Mouse (Mus musculus) midbrain, postnatal 0 days (tissue): Measurements from ENCODE around the gene Fam198b. TPM values are rescaled to one million over a fixed set of nuclear protein-coding genes. Genes with fewer than 3 reads are reported as not detected.

Experiments
- ATAC-seq: fragments of 200-750 bp; cut with Nextera tagmentation; 2 replicates; pipeline ENCODE4 v1.8.0; 2017; ENCODE audit warnings: moderate number of reproducible peaks, mild to moderate bottlenecking, moderate TSS enrichment, moderate library complexity; ENCODE audit not compliant: low FRiP score
- DNase-seq: peaks from one replicate; pipeline ENCODE4 v3.0.0-alpha.2; 2015; ENCODE audit warnings: low spot score
- H3K27ac ChIP-seq: fragments of 300-500 bp; sonication (generic); 2 replicates; pipeline ENCODE4 v1.5.1; 2014; ENCODE audit warnings: low read depth, mild to moderate bottlenecking, low read length, mixed read lengths
- H3K27me3 ChIP-seq: fragments of 300-500 bp; sonication (generic); 2 replicates; pipeline ENCODE4 v1.6.1; 2014; ENCODE audit warnings: low read length, control low read depth, mixed read lengths; ENCODE audit not compliant: insufficient read depth
- H3K36me3 ChIP-seq: fragments of 300-500 bp; sonication (generic); 2 replicates; pipeline ENCODE4 v1.6.1; 2014; ENCODE audit warnings: low read length, control low read depth, mixed read lengths; ENCODE audit not compliant: insufficient read depth
- H3K4me1 ChIP-seq: fragments of 300-500 bp; sonication (generic); 2 replicates; pipeline ENCODE4 v1.6.1; 2014; ENCODE audit warnings: mild to moderate bottlenecking, control low read depth, antibody characterized with exemption, low read length, mixed read lengths; ENCODE audit not compliant: insufficient read depth
- H3K4me2 ChIP-seq: fragments of 300-500 bp; sonication (generic); 2 replicates; pipeline ENCODE4 v1.6.1; 2014; ENCODE audit warnings: low read depth, mild to moderate bottlenecking, low read length, mixed read lengths; ENCODE audit not compliant: poor library complexity, severe bottlenecking
- H3K4me3 ChIP-seq: fragments of 300-500 bp; sonication (generic); 2 replicates; pipeline ENCODE4 v1.5.1; 2014; ENCODE audit warnings: low read depth, mild to moderate bottlenecking, low read length, moderate library complexity
- H3K9ac ChIP-seq: fragments of 300-500 bp; sonication (generic); replicated peaks from 2 replicates; pipeline ENCODE4 v1.6.1; 2014; ENCODE audit warnings: mild to moderate bottlenecking, low read length, moderate library complexity, mixed read lengths; ENCODE audit not compliant: poor library complexity, severe bottlenecking
- H3K9me3 ChIP-seq: fragments of 300-500 bp; sonication (generic); 2 replicates; pipeline ENCODE4 v1.6.1; 2016; ENCODE audit warnings: low read length, control low read depth
- CTCF ChIP-seq: IDR thresholded peaks from 2 replicates; pipeline ENCODE4 v1.5.1; 2016; ENCODE audit warnings: antibody characterized with exemption, mild to moderate bottlenecking
- WGBS: fragments of 180-500 bp; shearing (Covaris S2); extraction: QIAGEN DNeasy Blood & Tissue Kit; methylation state at CpG from one replicate; pipeline ENCODE4 v1.1.7; 2014; 5-methylcytosine and 5-hydroxymethylcytosine counted together
- polyA plus RNA-seq: library from polyadenylated mRNA; unstranded; fragments of >200 nt; fragmentation: Nextera tagmentation; extraction: Ambion mirVana; gene quantifications from 2 replicates; pipeline ENCODE4 v1.2.1, GENCODE M21; 2015
- total RNA-seq: library from RNA; depleted of rRNA; stranded (reverse); fragments of >200 nt; gene quantifications from 2 replicates; pipeline ENCODE4 v1.2.3, GENCODE M21; 2014

Fam198b gene
- total and polyA plus RNA-seq, 2 experiments from 2014 or later = 0.65 to 1.3 TPM

DNA sequence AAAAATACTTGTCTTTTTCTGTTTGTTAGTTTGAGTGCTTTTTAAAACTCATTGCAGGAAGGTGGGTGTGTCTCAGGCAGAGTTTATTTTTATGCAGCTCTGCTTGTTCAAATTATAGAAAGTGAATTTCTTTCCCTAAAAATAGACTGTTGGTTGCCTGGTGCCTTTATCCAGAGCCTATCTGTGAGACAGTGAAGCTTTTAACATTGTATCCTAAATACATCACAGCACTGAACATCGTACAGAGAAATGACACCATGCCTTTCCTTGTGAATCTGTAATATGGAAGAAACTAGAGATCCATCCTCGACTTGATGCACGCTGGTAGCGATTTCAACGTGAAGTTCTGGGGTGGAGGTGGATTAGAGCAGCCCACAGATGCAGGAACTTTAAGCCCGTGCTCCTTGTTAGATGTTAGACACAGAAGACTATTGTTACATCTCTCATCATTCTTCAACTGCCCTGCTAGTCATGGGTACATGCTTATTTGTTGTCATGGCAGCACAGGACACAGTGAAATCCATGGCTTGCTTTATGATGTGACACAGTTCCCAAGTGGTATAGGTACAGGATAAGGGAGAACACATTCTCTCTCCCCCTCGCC, 45.9 kb downstream of the Fam198b start:
- DNase-seq = no peak
- Histone ChIP-seq H3K27me3 (no peaks in the 10 kb centered on the region), H3K27ac (0 out of 2 replicates have a peak overlapping the region, but pooled peaks have one; percentile 34), H3K4me1 (no peaks in the 10 kb centered on the region), H3K4me3 (no peak overlapping the region), H3K4me2 (peak overlapping the region; percentile 22; the same call in 1 of the 2 replicates), H3K36me3 (no peaks in the 10 kb centered on the region), H3K9ac (no peak overlapping the region), H3K9me3 (no peaks in the 10 kb centered on the region)
- WGBS = 22% methylated on average over 7 of the region's 7 CpGs
- ATAC-seq = peak; percentile 66; the same call in 1 of the 2 replicates
- no peak for TF ChIP-seq CTCF

DNA sequence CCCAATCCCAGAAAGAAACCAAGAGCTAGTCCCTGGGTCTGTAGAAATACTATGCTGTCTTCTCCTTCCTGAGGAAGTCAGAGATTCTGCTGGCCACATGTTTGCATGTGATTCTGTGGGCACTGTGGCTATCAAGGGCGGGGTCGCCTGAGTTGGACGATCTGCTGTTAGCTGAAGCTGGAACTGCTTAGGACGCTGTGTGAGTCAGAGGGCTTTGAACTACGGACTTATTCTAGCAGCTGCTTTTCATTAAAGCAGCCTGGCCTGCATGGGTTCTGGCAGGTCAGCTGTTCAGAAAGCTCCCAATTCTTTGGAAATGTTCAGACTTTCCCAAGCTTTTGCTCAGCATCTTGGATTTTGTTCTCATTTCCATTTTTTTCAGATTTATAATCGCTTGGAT, 51.9 kb downstream of the Fam198b start:
- ATAC-seq = no peak
- H3K36me3 ChIP-seq = no peaks in the 10 kb centered on the region
- H3K27me3 ChIP-seq = no peaks in the 10 kb centered on the region
- no peak for DNase-seq
- whole genome bisulfite sequencing = 83% methylated on average over 6 of the region's 6 CpGs
- TF ChIP-seq CTCF = no peak
- H3K4me3 ChIP-seq = no peak overlapping the region
- no peaks in the 10 kb centered on the region for H3K4me1 ChIP-seq
- H3K9me3 ChIP-seq = no peaks in the 10 kb centered on the region
- H3K4me2 ChIP-seq = no peak overlapping the region
- H3K9ac ChIP-seq = no peak overlapping the region
- no peak overlapping the region for H3K27ac ChIP-seq

DNA sequence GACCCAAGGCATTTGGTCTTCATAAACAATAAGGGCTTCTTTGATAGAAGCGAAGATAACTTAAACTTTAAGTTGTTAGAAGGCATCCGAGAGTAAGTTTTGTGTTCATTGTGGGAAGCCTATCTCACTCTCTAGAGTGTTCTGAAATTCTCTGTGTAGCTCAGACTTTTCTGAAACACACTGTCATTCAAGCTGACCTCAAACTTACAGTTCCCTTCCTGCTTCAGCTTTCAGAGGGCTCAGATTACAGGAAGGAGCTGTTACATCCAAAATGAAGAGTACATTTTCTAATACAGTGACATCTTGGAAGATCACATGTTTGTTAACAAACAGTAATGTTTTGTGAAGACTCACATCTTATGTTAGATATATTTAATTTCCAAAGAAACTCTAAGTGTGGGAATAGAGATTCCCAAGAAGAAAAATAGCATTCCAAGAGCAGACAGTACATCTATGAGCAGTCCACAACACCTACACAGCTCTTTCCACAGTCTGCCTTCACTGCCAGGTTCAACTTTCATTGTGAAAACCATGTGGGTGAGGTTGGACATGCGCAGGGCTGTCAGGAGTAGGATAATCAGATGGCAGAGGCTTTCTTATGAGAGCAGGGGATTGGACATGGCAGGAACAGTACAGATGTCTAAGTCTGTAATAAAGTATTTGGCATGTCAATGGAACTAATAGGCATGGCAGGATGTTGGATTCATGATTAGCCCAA, 52.6 kb downstream of the Fam198b start:
- Histone ChIP-seq H3K4me2 (no peak overlapping the region), H3K27me3 (no peaks in the 10 kb centered on the region), H3K4me1 (no peaks in the 10 kb centered on the region), H3K9ac (no peak overlapping the region), H3K27ac (no peak overlapping the region), H3K4me3 (no peak overlapping the region), H3K36me3 (no peaks in the 10 kb centered on the region), H3K9me3 (no peaks in the 10 kb centered on the region)
- ATAC-seq = no peak
- DNase-seq = no peak
- no peak for TF ChIP-seq CTCF
- WGBS = 90% methylated on average over 3 of the region's 3 CpGs

DNA sequence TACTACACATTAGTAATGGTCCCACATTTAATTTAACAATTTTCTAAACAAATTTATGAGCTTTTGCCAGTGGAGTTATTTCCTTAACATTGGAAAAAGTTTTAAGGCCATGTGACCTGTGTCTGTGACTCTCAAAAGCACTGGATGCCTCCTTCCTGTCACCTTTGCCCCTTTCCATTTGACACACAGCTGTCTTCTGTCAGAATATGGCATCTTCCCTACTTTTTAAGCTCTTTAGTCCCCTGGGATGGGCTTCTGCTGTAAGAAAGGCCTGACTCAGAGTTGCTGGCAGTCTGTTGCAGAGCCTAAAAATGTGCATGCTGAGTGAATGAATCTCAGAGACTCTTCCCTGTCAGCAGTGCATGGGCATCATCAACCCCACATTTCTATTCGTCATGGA, 63.4 kb downstream of the Fam198b start:
- Histone ChIP-seq H3K9ac (no peak overlapping the region), H3K4me1 (no peaks in the 10 kb centered on the region), H3K9me3 (no peaks in the 10 kb centered on the region), H3K27ac (no peak overlapping the region), H3K27me3 (no peaks in the 10 kb centered on the region), H3K36me3 (no peaks in the 10 kb centered on the region), H3K4me3 (no peak overlapping the region), H3K4me2 (no peak overlapping the region)
- DNase-seq (no peak), ATAC-seq (no peak)
- no peak for TF ChIP-seq CTCF
- 88% methylated on average over 1 of the region's 1 CpGs for WGBS

DNA sequence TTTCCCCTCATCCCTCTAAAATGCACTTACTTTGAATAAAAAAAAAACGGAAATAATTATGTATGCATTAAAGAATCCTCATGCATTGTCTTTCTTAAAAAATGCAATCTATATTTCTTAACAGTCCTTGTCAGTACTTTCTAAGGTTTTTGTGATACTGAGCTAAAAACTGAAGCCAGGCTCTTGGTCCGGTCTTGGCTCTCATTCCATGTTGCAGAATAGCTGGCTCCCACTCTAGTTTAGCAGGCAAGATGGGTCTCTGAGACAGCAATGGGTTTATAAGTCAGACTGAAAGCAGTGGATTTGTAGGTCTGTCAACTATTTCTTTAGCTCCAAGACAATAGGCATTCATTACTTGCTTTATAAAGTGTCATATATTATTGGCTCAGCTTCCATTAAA, 63.8 kb downstream of the Fam198b start:
- no peak for ATAC-seq

DNA sequence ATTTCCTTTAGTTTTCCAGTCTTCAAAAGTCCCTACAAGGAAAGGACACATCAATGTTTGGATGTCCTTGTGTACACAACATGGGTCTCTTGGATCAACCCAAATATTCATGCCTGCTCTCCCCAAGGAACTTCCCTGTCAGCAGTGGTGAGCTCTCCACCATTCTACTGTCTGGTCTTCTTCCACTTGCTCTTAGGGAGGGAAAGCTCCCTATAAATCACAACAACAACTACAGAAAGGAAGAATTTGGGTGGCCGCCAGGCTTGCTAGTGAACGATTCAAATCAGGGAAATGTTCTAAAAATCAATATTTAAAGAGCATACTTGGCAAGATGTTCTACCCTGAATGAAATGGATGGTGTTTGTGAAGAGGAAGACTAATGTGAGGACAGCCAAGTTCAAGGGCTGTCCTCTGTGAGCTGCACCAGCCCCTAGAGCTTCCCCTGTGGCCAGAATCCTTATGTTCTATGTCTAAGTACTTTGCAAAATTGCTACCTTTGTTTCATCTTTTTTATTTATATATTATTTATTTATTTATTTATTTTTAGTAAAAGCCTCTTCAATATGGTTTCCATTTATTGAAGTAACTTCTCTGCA, 68.9 kb downstream of the Fam198b start:
- Histone ChIP-seq H3K27me3 (no peaks in the 10 kb centered on the region), H3K4me3 (no peak overlapping the region), H3K9me3 (no peaks in the 10 kb centered on the region), H3K4me1 (no peaks in the 10 kb centered on the region), H3K36me3 (no peaks in the 10 kb centered on the region), H3K4me2 (no peak overlapping the region), H3K9ac (no peak overlapping the region), H3K27ac (no peak overlapping the region)
- DNase-seq = no peak
- 90% methylated on average over 2 of the region's 2 CpGs for WGBS
- ATAC-seq = no peak
- no peak for TF ChIP-seq CTCF

More for the DNA sequence above, 63.8 kb downstream of the Fam198b start:
- H3K4me1 ChIP-seq = no peaks in the 10 kb centered on the region
- H3K4me3 ChIP-seq = no peak overlapping the region
- no peaks in the 10 kb centered on the region for H3K27me3 ChIP-seq
- H3K36me3 ChIP-seq = no peaks in the 10 kb centered on the region
- H3K27ac ChIP-seq = no peak overlapping the region
- H3K9me3 ChIP-seq = no peaks in the 10 kb centered on the region
- WGBS = 85% methylated on average over 2 of the region's 2 CpGs
- no peak for TF ChIP-seq CTCF
- H3K4me2 ChIP-seq = no peak overlapping the region
- no peak for DNase-seq
- H3K9ac ChIP-seq = no peak overlapping the region
